Comparison of ENCODE assay signal across 8 mouse cellular contexts in the genomic region with DNA sequence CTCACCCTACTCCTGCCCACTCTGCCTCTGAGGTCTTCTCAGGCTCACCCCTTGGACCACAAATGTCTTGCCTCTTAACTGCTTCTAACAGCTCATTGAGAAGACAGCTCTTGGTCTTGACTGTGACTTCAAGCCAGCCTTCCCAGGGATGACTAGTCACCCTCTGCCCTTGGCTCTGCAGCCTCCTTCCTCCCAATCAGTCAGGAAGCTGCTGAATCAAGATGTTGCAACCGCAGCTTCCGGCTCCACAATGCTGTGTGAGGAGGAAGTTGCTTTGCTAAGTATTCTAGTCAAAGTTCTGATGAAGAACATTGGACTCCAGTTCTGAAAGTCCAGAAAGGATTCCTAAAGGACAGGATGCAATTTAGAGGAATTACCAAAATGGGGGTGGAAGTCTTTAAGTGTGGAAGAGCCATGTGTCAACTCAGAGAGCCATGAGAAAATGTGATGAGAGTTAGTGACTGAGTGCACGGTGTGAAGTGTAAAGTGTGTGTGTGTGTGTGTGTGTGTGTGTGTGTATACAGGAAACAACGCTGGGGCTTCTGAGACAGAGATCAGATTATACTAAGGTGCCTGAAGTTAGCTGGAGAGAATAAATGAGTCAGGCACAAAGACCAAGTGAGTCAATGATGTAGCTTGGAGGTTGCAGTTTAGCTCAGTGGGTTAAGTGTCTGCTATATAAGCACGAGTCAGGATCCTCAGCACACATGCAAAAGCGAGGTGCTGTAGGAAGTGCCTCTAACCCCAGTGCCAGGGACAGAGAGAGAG. TPM values are rescaled to one million over a fixed set of nuclear protein-coding genes. Genes with fewer than 3 reads are reported as not detected.
DNase-seq lines count a peak whose midpoint lies in the region; ATAC-seq lines count a peak whose summit lies in the region.

No protein-coding gene starts in this region.

- peak; percentile 94 for DNase-seq in CD4-positive helper T cell, adult 2 months (ENCODE audit: low read depth, low spot score)
- DNase-seq in adrenal gland, postnatal 14 days, result peak; percentile 68
- peak; percentile 68 for DNase-seq in lung, postnatal 4 days
- peak; percentile 77 to 84 for DNase-seq in thymus, postnatal 36 days
- no peak for DNase-seq in cerebellum, postnatal 10 days
- no peak for DNase-seq in right cerebral cortex, adult 2 months (ENCODE audit: low spot score in 2 of 2)
- no peak for DNase-seq in frontal cortex, postnatal 25 days (ENCODE audit: low spot score in 2 of 2)

- peak; percentile 90 for ATAC-seq in inflammation-experienced regulatory T-cells, adult 6 months

RNA-seq across cellular contexts. Expression of gene Cdc42se2, which starts 14.5 kb away (rescaled TPM):
- 19.7 and 29.9 TPM in 2 replicates for total RNA-seq in adrenal gland, postnatal 14 days (2021)
- 100 to 1,000 TPM; 243 to 360 (median 322) TPM for polyA plus RNA-seq in inflammation-experienced regulatory T-cells, adult 6 months (2017; shearing (Covaris generic))

RNA-seq across cellular contexts. Expression of gene Lyrm7, which starts 58.7 kb away (rescaled TPM):
- total RNA-seq in adrenal gland, postnatal 14 days (2021), result 18.5 and 26.0 TPM in 2 replicates
- polyA plus RNA-seq in inflammation-experienced regulatory T-cells, adult 6 months (2017; shearing (Covaris generic)), result 1 to 10 TPM; 3.4 to 6.4 (median 3.7) TPM

Comparison
In these comparisons a context has a peak if more than half of its experiments do, and no peak if none do; other contexts are left out.
1. DNase-seq: peak in CD4-positive helper T cell, adult 2 months (single experiment), adrenal gland, postnatal 14 days (single experiment), lung, postnatal 4 days (2 of 2) and thymus, postnatal 36 days (2 of 2); none in cerebellum, postnatal 10 days (0 of 2), right cerebral cortex, adult 2 months (0 of 2) and frontal cortex, postnatal 25 days (0 of 2).